Mouse (Mus musculus): Measurements from ENCODE around the gene Ubl7.

DNA sequence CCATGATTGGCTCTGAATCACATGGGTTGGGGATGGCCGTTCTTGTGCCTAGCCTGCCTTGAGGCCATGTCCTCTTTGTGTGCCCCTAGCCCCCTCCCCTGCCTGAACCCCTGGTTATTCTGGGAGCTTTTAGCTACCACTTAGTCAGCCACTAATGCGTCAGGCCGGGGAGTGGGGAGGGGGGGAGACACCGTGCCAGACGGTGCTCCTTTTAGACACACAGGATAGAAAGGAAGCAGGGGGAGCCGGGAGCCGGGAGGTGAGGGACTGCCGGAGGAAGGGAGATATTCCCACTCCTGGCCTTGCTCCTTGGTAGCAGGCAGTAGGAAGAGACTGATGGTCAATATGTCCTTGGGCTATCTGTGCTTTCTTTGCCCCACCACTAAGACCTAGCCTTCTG is 39.1 kb downstream of the Ubl7 start:
- TF ChIP-seq MAX (IDR thresholded peaks at IDR 0.05; ENCODE audit: low read length) (no peak), HCFC1 (IDR thresholded peaks at IDR 0.05; ENCODE audit: low read depth, low read length) (no peak), CTCF (IDR thresholded peaks at IDR 0.05 in 2 of 3, conservative IDR thresholded peaks at IDR 0.05 in 1 of 3; ENCODE audit: control insufficient read depth in 1 of 3, insufficient read depth in 1 of 3, low read depth in 2 of 3, low read length in 3 of 3, poor library complexity in 1 of 3, severe bottlenecking in 1 of 3) (no peak), GATA1 (IDR thresholded peaks at IDR 0.05; ENCODE audit: low read depth, low read length) (no peak), NRF1 (IDR thresholded peaks at IDR 0.05; ENCODE audit: insufficient read depth, low read depth, low read length, poor library complexity, severe bottlenecking) (no peak)

Measured in MEL (cell line).